Mouse (Mus musculus): ENCODE measurements around the gene Fam185a.

Gene Fam185a

GRCm38 (mm10) chr5:21493294-21493999, 68.7 kb downstream of the Fam185a start:
- in situ Hi-C loops (cut with MboI), result no loop called here

DNA sequence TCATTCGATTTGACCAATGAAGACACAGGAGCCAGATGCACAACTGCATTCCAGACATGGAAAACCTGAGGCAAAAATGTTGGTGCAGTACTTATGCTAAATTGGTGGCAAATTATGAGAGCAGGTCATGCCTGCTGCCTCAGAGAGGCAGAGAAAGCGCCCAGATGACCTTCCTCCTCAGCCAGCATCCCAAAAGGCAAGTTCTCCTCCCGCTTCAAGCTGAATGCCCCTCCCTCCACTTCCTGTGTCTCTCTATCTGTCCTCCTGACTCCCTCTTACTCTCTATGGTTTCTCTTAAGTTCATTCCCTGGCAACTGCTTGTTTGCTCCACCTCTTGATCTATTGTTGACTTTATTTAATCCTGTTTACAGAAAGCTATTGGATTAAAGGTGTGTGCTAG, 70.0 kb downstream of the Fam185a start:
- in situ Hi-C loops (cut with MboI), result no loop called here

GRCm38 (mm10) chr5:21496321-21496720, 71.6 kb downstream of the Fam185a start:
- in situ Hi-C loops (cut with MboI), result no loop called here

- in situ Hi-C loops (cut with MboI), result no loop called here
These were observed 72.1 kb downstream of the Fam185a start for GRCm38 (mm10) chr5:21496881-21497280.

GRCm38 (mm10) chr5:21498490-21498889, 73.7 kb downstream of the Fam185a start:
- in situ Hi-C loops (cut with MboI), result no loop called here

- in situ Hi-C loops (cut with MboI), result no loop called here
These were observed 74.2 kb downstream of the Fam185a start for GRCm38 (mm10) chr5:21498925-21499324.

DNA sequence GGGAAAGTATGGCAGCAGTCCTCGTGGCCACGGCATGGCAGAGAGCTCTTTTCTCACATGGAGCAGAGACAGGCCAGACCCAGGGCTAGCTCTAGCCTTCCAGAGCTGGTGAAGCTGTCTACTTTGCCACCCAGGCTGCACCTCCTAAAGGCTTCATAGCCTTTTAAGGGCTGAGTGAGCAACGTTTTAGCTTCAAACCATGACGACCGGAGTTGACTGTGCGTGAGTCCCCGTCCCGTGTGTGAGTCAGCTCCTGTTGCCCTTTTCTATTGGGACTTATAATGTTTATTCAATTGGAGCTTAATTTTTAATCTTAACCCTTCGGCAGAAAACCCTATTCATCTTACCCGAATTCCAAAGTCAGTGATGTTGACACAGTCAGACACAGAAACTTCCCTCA, 75.4 kb downstream of the Fam185a start:
- in situ Hi-C loops (cut with MboI), result no loop called here

GRCm38 (mm10) chr5:21500941-21501340, 76.2 kb downstream of the Fam185a start:
- in situ Hi-C loops (cut with MboI), result no loop called here

DNA sequence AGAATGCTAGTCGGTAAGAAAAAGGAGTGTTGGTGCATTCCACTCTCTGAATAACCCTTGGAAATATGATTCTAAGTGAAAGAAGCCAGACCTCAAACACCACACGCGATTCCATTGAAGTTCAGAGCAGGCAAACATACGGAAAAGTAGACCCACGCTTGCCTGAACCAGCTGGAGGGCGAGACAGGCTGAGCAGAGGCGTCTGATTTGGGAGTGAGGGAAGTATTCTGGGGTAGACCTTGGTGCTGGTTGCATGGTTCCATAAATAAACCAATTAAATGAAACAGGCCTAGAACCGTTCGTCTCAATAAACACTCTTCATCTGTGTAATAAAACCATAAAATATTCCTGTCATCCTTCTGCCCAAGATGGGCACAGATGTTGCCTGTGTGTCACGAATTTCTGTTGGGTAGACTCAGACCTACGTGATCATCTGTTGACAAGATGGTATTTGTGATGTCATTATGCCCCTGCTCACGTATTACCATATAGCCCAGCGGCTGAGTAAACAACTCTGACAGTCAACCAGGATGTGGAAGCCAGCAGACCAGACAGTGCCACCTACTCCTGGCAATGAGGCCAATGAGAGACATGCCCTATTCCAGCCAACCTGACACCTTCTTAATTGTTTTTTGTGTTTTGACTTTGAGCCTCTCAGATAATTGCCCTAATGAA, 78.3 kb downstream of the Fam185a start:
- in situ Hi-C loops (cut with MboI), result no loop called here

DNA sequence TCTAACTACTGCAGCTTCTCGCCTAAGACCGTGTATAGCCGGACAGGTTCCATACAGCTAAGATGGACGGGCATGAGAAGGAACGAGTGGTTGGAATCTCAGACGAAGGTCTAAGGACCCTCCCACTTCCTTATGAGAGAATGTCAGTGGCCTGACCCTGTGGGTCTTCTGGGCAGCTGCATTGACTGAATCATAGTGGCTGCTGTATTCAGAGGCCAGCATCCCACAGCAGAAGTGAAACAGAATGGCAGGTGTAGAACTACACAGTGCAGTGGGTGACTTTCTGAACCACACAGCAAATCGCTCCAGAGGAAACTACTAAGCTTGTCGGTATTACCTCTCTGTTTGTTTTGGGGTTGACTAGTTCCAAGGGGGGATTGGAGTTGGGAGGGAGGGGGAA, 80.4 kb downstream of the Fam185a start:
- in situ Hi-C loops (cut with MboI), result no loop called here

DNA sequence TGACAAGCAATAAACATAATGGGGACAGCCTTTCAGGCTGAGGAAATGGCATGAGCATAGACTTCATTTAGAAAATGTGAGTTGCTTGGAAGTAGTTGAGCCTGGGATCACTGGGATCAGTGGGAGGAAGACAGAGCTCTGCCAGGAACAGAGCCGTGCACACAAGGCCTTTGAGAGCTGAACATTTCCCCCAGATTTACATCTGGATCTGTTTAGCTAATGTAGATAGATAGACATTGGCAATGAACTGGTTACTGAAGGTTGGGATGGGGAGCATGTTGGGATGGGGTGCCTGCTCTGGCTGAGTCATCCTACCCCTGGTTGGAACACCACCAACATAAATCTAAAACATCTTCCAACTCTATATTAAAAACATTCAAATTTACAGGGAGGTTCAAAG, 82.1 kb downstream of the Fam185a start:
- in situ Hi-C loops (cut with MboI), result no loop called here

- in situ Hi-C loops (cut with MboI), result no loop called here
These were observed 85.0 kb downstream of the Fam185a start for GRCm38 (mm10) chr5:21509801-21510200.

GRCm38 (mm10) chr5:21513363-21513762, 88.6 kb downstream of the Fam185a start:
- in situ Hi-C loops (cut with MboI), result no loop called here

DNA sequence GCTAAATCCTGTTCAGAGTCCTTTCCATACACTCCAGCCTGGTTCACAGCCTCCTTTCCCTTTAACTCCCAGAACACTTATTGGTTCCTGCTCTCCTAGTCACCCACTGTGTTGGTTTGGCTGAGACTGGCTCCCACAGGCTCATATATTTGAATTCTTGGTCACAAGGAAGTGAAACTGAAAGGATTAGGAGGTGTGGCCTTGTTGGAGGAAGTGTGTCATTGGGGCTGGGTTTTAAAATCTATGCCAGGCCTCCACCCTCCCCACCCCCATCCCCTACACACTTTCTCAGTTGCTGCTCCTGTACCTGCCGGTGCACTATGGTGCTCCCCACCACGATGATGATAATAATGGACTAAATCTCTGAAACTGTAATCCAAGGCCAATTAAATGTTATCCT, 92.8 kb downstream of the Fam185a start:
- in situ Hi-C loops (cut with MboI), result no loop called here

DNA sequence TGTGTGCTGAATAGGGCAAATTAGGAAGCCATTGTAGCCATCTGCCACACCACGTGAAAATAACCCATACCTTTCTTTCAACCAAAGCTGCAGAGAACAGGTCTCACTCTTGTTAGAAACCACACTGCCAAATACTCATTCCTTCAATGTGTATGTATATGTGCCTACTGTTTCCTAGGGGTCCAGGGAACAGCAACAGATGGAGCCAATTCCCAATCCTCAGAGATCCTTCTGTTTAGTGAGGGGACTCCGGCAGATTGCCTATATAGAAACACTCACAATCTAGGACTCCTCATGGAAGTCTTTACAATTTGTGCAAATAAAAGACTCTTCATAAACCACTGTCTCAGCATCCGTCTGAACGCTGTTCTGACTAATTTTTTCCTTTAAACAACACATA, 93.4 kb downstream of the Fam185a start:
- in situ Hi-C loops (cut with MboI), result no loop called here

DNA sequence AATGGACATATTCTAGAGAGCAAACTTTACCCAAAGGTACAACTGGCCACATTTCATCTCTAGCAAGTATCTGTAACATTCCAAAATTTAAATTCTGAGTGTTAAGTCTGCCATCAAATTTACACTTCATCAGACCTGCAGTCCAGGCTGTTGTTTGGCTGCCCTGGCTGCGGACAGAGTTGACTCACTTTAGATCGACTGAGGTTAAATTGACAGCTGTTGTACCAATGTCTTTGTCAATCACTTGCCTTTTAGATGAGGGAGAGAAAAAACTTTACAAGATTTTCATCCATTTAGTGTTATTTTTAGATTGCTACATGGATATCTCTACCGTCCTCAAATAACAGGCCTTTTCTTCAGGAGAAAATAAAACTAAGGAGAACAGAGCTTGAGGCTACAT, 94.4 kb downstream of the Fam185a start:
- in situ Hi-C loops (cut with MboI), result no loop called here

DNA sequence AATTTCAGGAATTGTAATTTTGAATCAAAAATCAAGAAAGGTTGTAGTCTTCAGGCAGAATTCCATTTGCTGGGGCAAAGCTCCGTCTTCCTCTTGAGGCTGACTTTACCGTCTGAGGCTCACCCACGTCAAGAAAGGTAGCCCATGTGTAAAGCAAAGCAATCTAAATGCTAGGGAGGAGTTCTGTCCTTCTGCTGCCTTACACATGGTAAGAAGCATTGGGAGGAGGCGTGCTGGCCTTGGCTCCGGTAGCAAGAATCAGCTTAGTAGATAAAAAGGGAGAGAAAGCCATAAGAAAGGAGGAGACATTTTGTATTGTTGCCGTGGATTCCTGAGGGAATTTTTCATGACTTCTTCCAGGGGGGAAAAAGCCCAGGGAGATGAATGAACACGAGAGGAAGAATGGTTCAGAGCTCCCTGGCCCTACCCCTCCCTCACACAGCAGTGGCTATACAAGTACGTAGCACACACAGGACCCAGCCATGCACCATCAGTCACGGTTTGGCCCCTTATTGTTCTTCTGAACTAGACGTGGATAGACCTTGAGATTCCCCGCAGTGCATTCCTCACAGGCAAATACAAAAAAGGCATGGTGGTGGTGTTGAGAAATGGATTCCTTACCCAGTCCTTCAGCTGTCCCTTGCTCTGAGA, 102.2 kb downstream of the Fam185a start:
- in situ Hi-C loops (cut with MboI), result no loop called here

DNA sequence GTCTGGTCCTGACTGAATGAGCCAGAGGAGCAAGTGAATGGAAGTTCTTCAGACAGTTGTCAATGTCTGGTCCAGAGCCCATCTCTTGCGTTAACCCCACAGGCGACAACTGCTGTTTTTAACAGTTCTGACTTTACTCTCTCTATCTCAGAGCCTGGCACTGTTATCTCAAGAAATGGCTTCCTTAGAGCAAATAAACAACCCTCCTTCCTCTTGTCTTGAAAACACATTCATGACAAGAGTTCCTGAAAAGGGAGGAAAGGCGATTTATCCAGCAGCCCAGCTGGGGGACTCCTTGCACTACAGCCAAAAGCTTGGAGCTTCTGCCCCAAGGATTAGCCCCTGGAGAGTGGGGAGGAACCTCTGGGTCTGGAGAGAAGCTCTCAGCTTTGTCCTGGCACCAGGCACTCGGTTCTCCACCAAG, 102.7 kb downstream of the Fam185a start:
- in situ Hi-C loops (cut with MboI), result no loop called here

DNA sequence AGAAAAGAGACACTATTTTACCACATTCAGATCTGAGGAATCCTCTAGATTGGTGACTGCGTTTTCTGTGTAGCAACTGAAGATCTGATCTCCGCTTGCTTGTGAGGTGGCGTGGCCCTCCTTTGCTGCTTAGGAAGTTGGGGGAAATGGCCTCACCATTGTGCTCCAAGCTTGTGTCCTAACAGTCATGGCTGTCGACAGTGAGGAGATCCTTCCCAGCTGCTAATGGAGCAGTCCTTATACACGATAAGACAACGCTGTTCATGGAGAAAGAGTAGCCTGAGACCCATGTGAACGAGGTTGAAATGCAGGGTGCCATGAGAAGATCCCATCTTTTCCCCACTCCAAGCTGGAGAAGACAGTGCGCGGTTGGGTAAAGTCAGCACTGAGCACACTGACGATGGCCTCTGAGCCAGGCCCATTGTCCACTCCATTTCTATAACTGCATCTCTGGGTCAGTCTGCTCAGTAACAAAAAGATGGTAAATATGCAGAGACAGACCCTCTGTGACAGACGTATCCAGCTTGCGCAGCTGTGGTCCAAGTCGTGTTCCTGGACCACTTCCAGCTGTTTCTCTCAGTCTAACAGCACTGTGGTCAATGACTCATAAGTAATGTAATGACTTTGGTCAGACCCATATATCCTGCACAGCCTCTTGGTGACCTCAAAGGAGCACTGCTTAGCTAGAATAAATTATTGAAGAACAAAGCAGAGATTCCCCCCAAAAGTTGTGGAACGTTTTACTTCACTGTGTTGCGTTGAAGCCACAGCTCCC, 103.5 kb downstream of the Fam185a start:
- in situ Hi-C loops (cut with MboI), result no loop called here

DNA sequence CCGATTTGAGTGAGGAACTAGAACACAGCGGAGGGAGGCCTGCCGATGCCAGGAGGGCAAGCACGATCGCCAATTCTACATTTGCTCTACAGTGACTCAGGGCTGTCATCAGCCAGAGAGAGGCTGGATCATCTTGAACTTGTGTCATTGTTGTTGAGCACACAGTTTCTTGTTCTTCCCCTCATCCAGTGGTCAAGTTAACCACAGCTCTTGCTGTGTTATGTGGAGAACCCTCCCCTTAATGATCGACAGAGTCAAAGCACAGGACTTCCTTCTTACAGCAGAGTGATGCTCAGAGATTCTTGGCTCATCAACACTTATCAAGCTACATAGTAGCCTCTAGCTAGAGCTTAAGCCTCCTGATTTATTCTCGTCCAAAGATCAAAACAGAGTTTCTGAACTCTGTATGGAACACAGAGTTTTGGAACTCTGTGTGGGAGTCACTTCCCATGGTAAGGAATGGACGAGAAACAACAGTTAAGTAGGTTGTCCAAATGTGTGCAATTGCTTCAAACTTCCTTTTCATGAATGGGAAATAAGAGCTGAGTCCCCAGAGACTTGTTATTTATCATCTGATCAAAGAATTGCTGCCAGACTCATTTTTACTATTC, 104.5 kb downstream of the Fam185a start:
- in situ Hi-C loops (cut with MboI), result no loop called here
